Mouse (Mus musculus) lung, postnatal 25 days (tissue): ENCODE measurements around the gene Cntrl.

Experiments used
- DNase-seq: peaks from one replicate; pipeline ENCODE4 v3.0.0; 2022; ENCODE audit warnings: low spot score

The Cntrl gene

DNA sequence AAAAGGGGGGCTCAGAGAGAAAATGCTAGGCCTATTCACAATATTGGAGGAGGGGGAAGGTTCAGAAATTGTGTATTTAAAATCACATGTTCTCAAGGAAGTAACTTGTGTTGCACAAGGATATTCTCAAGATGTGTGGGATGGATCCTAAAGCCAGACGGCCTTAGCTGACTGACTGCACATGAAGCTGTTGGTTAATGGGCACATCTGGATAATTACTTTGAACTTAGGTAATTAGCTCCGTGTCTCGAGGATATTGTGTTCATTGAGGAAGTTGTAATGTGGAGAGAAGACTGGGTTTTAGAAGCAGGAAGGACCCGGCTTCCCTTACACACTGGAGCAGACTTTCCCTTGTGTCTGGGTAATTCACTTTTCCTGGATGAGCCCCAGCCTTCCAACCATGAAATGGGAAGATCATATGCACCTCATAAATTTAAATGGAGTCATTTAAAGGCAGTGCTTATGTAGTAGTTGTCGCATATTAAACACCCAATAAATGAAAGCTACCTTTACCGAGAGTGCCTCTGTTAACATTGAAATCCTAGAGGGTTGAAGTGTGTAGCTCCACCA is 113.6 kb downstream of the Cntrl start:
- no peak for DNase-seq

DNA sequence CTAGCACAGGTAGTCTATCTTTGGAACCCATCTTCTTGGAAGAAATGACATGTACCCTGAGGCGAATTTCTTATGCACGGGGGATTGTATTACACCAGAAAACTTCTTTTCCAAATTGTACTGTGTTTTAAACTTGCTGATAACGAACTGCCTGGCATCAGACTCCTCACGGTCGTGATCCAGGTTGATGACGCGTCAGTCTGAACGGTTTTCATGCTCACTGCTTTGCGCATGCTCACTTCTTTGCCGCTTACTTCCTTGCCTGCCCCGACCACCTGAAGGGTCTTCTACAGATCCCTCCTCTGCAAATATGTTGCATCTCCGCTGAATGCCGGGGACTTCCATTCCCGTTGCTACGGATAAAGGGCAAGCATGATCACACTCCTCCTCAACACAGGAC is 115.0 kb downstream of the Cntrl start:
- DNase-seq, result no peak

DNA sequence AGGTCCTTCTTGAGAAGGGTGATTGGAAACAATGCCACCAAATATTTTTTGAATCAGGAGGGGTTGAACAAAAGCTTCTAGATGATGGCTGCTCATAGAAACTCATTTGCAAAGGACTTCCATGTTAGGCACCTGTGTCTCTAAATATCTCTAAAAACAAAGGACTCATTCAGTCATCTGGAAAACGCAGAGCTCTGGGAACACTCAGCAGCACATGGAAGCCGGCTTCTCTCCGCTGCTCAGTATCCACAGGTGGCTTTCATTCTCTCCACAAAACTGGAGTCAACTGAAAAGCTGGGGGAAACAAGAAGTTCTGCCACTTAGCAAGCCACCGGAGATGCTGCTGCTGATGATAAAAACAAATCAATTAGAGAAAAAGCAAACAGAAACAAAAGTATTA is 118.9 kb downstream of the Cntrl start:
- DNase-seq, result no peak
